Mouse (Mus musculus): Measurements from ENCODE around the gene Rgs12.

The Rgs12 gene

GRCm38 (mm10) chr5:35079101-35079500, 129.9 kb downstream of the Rgs12 start:
- DNase-seq (ENCODE audit: inconsistent ontology term): no peak

GRCm38 (mm10) chr5:35084913-35085312, 135.7 kb downstream of the Rgs12 start:
- no peak for DNase-seq (ENCODE audit: inconsistent ontology term)

DNA sequence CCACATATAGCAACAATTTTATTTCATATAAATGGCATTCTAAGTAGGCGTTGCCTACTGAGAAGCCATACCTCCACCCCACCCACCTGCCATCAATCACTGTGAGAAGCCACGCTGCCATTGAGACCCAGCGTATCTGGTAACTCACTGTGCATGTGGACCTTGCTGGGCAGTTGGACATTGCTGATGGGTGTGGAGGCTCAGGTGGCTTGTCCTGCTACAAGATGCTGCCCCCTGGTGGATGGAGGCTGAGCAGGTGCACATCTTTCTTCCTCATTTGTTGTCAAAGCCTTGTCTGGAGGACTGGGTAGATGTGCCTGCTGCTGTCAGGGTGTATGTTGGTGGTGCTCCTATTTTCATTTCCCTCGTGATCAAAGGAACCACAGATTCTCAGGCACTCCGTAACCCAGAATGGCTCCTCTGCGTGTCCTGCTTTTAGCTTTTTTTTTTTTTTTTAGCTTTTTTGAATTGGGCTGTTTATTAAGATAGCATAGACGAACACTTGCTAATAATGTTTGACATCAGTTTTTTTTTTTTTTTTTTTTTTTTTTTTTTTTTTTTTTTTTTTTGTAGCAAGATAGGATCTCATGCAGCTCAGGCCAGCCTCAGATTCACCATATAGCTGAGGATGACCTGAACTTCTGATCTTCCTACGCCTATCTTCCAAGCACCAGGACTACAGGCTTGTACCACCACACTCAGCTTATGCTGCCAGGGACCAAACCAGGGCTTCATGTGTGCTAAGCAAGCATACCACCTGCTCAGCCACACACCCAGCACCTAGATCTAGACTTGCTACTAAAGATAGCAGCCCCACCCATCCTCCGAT, 139.8 kb downstream of the Rgs12 start:
- peak; percentile 60 for DNase-seq (ENCODE audit: inconsistent ontology term)
